In genomic region chr3:136833003-136833745, GRCm38 (mm10) we compare ENCODE assay signal across 9 mouse cellular contexts.
DNase-seq lines count a peak whose midpoint lies in the region; ATAC-seq lines count a peak whose summit lies in the region.
"Had no signal": no experiment of that assay in that cellular context is flagged by ENCODE, and none has a peak within 500 bp of the region (broad histone marks: within the 10 kb centered on the region; RNA-seq: fewer than 3 reads in every experiment).

No protein-coding gene starts in this region.

- WGBS in kidney, embryonic 15.5 days: 40% methylated on average over 11 of the region's 11 CpGs
- 37% methylated on average over 11 of the region's 11 CpGs for WGBS in hindbrain, embryonic 12.5 days
- WGBS in neural tube, embryonic 13.5 days: 33% methylated on average over 11 of the region's 11 CpGs

- H3K9me3 ChIP-seq in kidney, embryonic 15.5 days (replicated peaks): no peaks in the 10 kb centered on the region
- no peaks in the 10 kb centered on the region for H3K9me3 ChIP-seq in hindbrain, embryonic 12.5 days (replicated peaks)
- peaks cover 2% of the 10 kb centered on the region; the same call in 1 of the 2 replicates for H3K9me3 ChIP-seq in neural tube, embryonic 13.5 days

- H3K9ac ChIP-seq in kidney, embryonic 15.5 days: no peak overlapping the region
- no peak overlapping the region for H3K9ac ChIP-seq in hindbrain, embryonic 12.5 days
- 0 out of 2 replicates have a peak overlapping the region, but pooled peaks have one; percentile 12 for H3K9ac ChIP-seq in neural tube, embryonic 13.5 days
- H3K9ac ChIP-seq: liver, embryonic 14.5 days had no signal

- peak; percentile 39 for DNase-seq in cerebellum, adult 11-12 months
- DNase-seq in cerebellum, postnatal 10 days: no peak
- DNase-seq in kidney, postnatal 14 days: no peak
- no peak for DNase-seq in urinary bladder, postnatal 25 days (ENCODE audit: low spot score)
- no peak for DNase-seq in urinary bladder, adult 18-20 months (ENCODE audit: low spot score in 2 of 2)

- peak overlapping the region; percentile 47 for H3K4me2 ChIP-seq in kidney, embryonic 15.5 days
- peak overlapping the region; percentile 30 for H3K4me2 ChIP-seq in hindbrain, embryonic 12.5 days (replicated peaks)
- H3K4me2 ChIP-seq in neural tube, embryonic 13.5 days: peak overlapping the region; percentile 30

- H3K4me1 ChIP-seq in kidney, embryonic 15.5 days: peaks cover 44% of the 10 kb centered on the region
- H3K4me1 ChIP-seq in hindbrain, embryonic 12.5 days: peaks cover 52% of the 10 kb centered on the region
- H3K4me1 ChIP-seq in neural tube, embryonic 13.5 days (replicated peaks): peaks cover 65% of the 10 kb centered on the region

- no peaks in the 10 kb centered on the region for H3K27me3 ChIP-seq in kidney, embryonic 15.5 days
- H3K27me3 ChIP-seq in hindbrain, embryonic 12.5 days: no peaks in the 10 kb centered on the region
- H3K27me3 ChIP-seq in neural tube, embryonic 13.5 days: no peaks in the 10 kb centered on the region

- no peak for ATAC-seq in kidney, embryonic 15.5 days (replicated peaks; ENCODE audit: low FRiP score)
- 0 out of 2 replicates have a peak, but pooled peaks have one; percentile 30 for ATAC-seq in hindbrain, embryonic 12.5 days (ENCODE audit: low FRiP score)
- peak; percentile 34; the same call in 1 of the 2 replicates for ATAC-seq in neural tube, embryonic 13.5 days (ENCODE audit: low read depth)

- H3K4me3 ChIP-seq in kidney, embryonic 15.5 days (replicated peaks): 0 out of 2 replicates have a peak overlapping the region, but pooled peaks have one; percentile 2
- H3K4me3 ChIP-seq in hindbrain, embryonic 12.5 days: no peak overlapping the region
- no peak overlapping the region for H3K4me3 ChIP-seq in neural tube, embryonic 13.5 days

- no peaks in the 10 kb centered on the region for H3K36me3 ChIP-seq in kidney, embryonic 15.5 days
- no peaks in the 10 kb centered on the region for H3K36me3 ChIP-seq in hindbrain, embryonic 12.5 days
- no peaks in the 10 kb centered on the region for H3K36me3 ChIP-seq in neural tube, embryonic 13.5 days

- peak overlapping the region; percentile 73; the same call in 1 of the 2 replicates for H3K27ac ChIP-seq in kidney, embryonic 15.5 days
- 0 out of 2 replicates have a peak overlapping the region, but pooled peaks have one; percentile 26 for H3K27ac ChIP-seq in hindbrain, embryonic 12.5 days
- H3K27ac ChIP-seq in neural tube, embryonic 13.5 days (replicated peaks): peak overlapping the region; percentile 59
- H3K27ac ChIP-seq: liver, embryonic 14.5 days had no signal
